Mouse (Mus musculus) right cerebral cortex, adult 18-20 months (tissue): ENCODE results near the gene Spag4.
"Not testable (repeated sequence)": the region's sequence is repeated elsewhere in the genome, so short reads cannot be mapped to it uniquely, and the experiment has no call there.

Experiments used
- DNase-seq: peaks from one replicate; pipeline ENCODE4 v3.0.0; 2022; ENCODE audit warnings: mixed read lengths

Spag4 gene

DNA sequence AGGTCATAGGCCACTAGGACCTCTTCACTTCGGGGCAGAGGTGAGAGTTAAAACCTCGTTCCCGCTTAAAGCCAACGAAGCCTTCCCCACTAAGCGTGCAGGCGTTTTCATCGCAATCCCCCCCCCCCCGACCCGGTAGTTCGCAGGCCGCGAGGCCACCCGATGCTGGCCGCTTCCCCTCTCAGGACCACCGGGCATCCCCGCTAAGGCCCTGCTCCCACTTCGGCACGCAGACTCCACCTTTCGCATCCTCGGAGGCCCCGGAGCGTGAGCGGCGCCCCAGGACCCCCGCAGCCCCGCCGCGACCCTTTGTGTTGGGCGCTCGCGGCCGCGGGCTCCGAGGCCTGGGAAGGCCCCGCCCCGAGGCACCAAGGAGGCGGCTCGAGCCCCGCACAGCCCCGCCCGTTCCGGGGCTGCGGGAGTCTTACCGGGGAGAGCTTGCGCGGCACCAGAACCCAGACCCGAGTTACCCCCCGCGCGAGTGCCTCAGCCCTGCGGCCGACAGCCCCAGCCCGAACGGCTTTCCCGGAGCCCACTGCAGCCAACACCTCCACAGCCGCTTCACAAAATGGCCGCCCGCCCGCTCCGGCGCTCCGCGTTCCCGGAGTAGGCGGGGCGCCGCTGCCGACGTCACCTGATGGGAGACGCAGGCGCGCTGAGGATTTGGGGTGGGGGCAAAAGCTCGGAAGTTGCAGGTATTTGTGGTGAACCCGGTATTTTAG lies 46.5 kb downstream of the Spag4 start, which contains the start of the genes Cpne1 and Rbm12:
Gene Cpne1 (minus strand): TSS at position 608 of the 722 bp plus-strand sequence.
Gene Rbm12 (minus strand): TSS at position 621 of the 722 bp plus-strand sequence.
- peak; percentile 90 for DNase-seq

DNA sequence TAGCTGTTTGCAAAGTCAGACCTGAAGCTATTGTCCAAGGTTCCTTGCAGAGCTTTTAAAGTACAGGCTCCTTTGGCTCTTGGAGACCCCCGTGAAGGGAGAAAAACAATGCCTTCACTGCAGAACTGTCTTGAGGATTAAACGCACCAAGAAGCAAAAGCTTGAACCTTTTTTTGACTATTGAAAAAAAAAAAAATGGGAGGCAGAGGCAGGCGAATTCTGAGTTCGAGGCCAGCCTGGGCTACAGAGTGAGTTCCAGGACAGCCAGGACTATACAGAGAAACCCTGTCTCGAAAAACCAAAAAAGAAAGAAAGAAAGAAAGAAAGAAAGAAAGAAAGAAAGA lies 47.1 kb downstream of the Spag4 start:
- not testable (repeated sequence) for DNase-seq

DNA sequence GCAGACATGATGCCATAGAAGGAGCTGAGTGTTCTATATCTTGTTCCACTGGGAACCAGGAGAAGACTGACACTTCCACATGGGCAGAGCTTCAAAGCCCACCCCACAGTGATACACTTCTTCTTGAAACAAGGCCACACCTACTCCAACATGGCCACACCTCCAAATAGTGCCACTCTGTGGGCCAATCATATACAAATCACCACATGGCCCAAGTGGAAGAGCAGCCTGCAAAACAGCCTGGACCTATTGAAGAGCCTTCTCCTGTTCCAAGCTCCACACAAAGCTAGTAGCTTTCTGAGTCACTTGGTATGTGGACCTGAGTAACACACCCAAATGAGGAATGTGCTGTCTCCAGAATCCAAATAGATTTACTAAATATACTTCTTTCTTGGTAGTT lies 54.6 kb downstream of the Spag4 start:
- no peak for DNase-seq
